Mouse (Mus musculus) induced T-regulatory cell, adult 2 months (primary cell): Measurements from ENCODE around the gene Slc38a1.

Experiments
- DNase-seq: peaks from one replicate; pipeline ENCODE4 v3.0.0-alpha.2; 2012; ENCODE audit warnings: low read depth

Slc38a1 gene

DNA sequence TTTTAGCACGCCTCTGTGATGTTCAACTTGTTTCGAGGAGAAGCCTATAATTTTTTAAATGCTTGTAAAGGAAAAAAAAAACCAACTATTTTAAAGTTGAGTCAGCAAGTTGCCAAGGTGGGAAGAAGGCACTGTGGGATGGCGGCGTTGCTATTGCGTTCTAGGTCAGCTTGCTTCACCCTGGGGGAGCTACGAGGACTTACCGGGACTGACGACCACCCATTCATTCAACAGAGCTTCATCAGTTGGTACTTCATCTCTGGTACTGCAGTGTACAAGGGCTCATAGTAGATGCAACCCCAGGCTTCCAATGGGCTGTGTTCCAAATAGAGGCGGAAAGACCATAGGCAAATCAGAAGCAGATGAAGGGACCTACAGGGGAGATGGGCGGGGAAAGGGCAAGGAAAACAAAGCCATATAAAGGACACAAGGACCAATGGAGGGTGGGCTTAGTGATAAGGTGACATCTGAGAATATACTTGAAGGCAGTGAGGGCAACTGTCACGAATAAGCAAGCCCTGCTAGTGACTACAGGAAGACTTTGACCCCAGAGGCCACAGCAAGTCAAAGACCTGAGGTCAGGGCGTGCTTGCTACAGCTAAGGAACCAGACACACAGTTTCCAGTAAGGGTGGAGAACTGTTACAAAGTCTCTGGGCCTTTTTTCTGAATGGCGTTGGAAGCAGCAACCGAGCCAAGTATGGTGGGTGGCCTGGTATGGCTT, 82.0 kb downstream of the Slc38a1 start:
- no peak for DNase-seq

DNA sequence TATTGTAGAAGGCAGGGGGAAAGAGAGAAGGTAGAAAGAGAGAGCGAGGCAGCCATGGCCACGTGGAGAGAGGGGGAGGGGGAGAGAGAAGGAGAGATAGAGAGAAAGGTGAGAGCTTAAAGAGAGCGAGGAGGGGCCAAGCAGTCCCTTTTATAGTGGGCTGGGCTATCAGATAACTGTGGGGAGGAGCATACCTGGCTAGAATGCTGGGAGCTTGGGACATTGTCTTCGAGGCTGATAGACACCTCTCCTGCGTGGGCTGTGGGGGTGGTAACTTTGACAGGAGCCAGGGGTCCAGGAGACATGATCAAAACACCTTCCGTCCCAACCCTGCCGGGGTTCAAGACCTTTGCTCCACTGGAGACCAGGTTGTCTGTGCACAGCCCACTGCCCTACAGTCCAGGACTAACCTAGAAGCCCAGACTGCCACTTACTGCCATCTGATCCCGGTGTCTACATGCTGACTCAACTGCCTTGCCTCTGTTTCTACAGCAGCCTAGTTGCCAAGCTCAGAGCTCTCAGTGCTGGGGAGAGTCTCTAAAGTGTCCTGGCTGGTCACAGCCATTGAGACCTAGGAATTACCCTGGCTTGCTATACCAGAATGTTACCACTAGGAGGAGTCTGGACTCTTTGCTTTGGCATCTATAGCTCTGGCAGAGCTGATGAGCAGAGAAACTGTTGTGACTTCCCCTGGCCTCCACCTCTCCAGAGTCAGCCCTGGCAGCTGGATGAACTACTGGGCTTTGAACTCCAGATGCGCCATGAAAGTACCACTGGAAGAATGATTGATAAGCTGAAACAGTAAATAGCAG, 90.9 kb downstream of the Slc38a1 start:
- peak; percentile 88 for DNase-seq

DNA sequence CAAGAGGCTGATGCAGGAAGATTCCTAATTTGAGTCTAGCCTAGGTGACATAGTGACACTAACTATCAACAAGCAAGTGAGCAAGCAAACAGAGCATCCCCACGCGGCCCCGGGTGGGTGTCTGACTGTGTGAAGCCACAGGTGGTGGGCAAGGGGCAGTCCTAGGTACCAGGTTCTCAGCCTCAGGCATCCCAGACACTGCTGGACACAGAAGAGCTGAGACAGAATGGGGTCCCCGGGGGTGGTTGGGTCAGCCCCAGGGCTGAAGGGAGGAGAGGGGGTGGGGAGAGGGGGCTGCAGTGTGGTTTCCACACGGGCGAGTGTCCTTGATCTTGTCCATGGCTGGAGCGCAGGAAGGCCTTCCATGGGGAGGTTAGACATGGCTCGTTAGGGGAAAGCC, 91.6 kb downstream of the Slc38a1 start:
- no peak for DNase-seq

DNA sequence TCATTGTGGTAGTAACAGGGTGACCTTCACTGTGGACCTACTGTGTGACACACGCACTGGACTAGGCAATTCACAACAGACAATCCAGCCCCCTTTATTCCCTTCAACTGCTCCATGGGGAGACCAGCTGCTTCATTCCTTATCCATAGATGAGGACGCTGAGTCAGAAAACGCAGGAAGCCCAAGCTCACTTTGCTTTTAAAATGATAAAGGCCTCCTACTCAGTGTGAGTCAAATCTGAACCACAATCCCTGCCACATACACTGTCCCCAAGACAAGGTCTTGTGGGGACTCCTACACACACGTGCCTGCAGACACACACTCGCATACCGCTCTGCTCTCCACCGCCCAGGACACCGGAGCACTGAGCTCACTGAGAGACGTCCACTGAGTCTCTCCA, 94.3 kb downstream of the Slc38a1 start:
- no peak for DNase-seq

DNA sequence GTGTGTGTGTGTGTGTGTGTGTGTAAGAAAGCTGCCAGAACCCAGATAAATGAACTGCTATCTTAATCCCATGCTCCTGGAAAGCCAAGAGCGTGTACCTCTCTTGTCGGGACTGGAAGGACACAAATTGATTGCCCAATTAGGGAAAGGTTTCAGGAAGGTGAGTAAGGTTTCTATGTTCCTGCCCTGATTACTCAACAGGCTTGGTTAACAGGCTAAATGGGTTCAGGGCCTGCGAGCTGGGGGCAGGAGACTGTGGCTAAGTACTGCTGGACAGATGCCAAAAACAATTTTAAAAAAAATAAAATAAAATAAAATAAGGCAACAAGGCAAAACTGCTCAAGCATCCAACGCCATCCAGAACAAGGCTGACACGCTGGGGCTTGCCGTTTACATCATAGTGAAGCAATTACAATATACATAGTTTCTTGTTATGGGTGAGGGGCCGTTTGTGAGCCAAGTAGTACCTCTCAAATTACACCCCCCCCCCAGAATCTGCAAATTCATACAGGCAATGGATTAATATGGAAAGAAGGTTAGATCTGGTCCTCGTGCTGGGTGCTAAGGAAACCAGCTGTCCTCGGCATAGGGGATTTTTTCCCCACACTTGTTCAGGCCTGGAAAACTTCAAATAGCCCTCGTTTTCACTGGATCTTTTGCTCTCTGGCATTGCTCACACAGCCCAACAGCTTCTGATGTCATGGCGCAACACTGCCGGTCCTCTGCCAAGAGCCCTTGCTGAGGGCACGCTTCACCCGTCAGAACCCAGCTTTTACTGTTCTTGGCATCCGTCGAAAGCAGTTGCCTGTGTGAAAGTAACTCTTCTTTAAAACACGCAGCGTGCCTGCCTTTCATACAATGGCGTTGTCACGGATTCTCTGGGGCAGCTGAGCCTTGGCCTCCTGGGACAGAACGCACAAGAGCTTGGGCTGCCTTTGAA, 95.2 kb downstream of the Slc38a1 start:
- no peak for DNase-seq

DNA sequence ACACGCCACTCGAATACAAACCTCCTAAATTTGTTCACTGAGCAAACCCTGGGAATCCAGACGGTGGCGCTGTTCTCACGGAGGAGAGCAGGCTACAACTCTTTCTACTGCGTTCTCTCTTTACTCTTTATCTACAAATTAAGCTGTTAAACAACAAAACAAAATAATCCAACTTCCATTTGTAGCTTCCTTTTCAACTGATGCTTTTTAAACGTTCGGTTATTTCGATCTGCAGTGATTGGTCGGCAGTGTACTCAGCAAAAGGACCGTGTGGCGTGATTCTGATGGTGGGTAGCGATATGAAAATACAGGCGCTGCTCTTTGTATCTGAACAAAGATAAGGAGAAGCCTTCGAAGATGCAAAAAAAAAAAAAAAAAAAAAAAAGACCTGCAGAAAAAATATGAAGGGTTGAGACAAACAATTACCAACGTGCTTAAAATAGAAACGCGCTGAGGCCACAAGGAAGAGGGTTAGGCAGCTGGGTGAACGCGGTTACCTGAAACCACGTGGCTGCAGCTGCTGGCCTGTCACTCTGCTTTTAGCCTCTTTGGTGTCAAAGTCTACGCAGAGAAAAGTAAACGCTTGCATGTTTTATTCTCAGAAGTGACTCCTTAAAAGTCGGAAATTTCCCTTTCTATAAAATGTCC, 99.4 kb downstream of the Slc38a1 start:
- DNase-seq, result peak; percentile 86

DNA sequence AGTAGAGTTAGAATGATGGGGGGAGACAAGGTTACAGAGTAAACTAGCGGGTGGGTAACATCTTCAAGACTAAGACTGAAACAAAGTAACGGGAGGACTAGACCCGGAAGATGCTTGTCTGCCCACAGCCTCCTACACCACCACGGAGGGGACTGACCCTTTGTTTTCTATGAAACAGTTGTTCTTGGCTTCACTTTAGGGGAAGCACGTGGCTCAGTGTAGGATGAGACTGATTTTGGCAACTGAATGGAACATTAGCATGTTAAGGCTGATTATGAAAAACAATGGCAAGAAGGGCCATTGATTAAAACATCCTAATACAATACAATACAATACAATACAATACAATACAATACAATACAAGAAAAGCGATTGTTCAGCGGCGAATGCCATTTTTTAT, 100.6 kb downstream of the Slc38a1 start:
- DNase-seq, result no peak

DNA sequence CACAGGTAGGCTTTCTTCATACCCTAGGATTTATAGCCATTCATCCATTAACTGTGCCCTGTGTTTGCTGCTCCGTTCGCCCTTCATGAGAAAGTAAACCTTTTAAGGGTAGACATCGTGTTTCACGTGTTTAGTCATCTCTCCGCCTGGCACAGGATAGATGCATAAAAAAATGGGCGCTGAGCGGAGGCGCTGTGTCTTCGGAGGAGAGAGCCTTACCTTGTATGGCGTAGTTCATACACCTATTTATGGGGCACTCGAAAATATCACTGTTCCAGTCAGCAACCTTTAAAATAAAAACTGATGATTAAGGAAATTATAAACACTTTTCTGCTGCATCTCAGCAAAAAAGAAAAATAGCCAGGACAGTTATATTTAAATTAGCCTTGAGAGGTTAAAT, 105.4 kb downstream of the Slc38a1 start:
- DNase-seq, result no peak

DNA sequence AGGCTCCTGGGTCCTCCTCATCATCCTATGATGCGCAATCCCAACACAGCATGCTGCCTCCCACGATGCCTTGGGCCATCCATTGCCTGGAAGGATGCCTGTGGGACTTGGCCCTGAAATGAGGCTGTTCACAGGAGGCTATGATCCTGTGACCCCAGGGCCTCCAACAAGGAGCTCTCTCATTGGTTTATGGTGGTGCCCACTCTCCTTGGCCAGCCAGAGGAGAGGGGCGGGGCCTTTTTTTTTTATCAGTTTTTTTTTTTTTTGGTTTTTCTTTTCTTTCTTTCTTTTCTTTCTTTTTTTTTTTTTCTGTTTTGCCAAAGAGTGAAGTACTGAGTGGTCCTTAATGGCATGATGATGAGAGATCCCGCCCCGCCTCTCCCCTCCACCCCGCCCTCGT, 106.3 kb downstream of the Slc38a1 start:
- no peak for DNase-seq

DNA sequence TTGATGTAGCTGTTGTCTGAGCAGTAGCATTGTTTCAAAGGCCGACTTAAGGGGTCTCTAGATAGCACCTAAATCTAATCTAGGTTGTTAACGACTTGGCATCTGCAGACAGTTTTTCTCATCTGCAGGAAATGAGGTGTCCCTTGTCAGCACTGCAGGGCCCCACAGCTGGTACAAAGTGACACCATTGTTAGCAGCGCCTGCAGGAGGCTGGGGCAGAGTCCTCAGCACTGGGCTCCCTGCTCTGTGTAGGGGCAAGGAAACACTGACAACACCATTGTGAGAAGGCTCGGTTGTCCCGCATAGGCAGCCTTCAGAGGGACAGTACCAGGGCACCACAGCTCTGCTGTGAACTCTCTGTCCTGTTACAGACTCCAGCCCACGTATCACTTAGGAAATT, 115.0 kb downstream of the Slc38a1 start:
- DNase-seq, result no peak

DNA sequence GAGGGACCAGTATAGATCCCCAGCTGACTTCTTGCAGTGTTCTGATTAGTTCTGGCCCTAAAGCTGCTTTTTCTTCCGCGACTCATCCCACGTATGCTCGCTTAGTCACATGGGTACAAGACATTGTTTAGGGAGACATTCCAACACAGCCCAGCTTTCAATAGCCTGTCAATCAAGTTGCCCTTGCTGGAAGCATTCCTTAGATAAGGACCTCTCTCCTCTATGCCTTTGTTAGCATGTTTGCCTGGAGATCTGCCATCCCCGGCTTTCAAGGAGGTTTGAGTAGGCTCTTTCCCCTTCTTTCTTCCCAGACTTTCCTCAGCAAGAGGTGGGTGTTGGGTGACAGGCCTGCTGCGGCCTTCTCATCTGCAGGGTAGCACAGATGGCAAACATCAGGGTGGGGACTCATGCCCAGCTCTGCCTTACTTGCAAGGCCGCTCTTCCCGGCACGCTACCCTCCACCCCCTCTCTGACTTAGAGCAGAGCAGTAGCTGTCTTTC, 118.4 kb downstream of the Slc38a1 start:
- no peak for DNase-seq
